Mouse (Mus musculus) CD4-positive naive resting alpha-beta T cell, adult 76 days (primary cell): ENCODE results near the gene Slc24a4. TPM values are rescaled to one million over a fixed set of nuclear protein-coding genes. Genes with fewer than 3 reads are reported as not detected.

Source experiments
- total RNA-seq: library from RNA; stranded (reverse); gene quantifications from one replicate; pipeline ENCODE4 v1.2.4, GENCODE M21; 2023

Gene Slc24a4
- not detected for total RNA-seq

GRCm38 (mm10) chr12:102128081-102128790 is at the start of gene Slc24a4:
Gene Slc24a4, plus strand, starts transcription at chr12:102128733.

GRCm38 (mm10) chr12:102282763-102283482 is 154.4 kb downstream of the Slc24a4 start, which contains the start of gene Rin3:
Gene Rin3, plus strand, starts transcription at chr12:102283048.

Other genes starting within 250 kb of the Slc24a4 start
- gene Trip11, start 215.5 kb upstream of the Slc24a4 start, total RNA-seq = 87.9 TPM
- gene Atxn3, start 170.5 kb upstream of the Slc24a4 start, total RNA-seq = 21.6 TPM
- gene Cpsf2, start 152.7 kb upstream of the Slc24a4 start, total RNA-seq = 14.9 TPM
- 95.7 TPM for gene Rin3, start 154.3 kb downstream of the Slc24a4 start, total RNA-seq